Mouse (Mus musculus): ENCODE results near the gene Chrnb4. TPM values are rescaled to one million over a fixed set of nuclear protein-coding genes. Genes with fewer than 3 reads are reported as not detected.

Chrnb4 gene
- total and polyA plus RNA-seq, 3 experiments = 0.13 to 0.23 TPM; not detected in 1

GRCm38 (mm10) chr9:55025534-55026274, 22.9 kb downstream of the Chrnb4 start:
- H3K4me2 ChIP-seq (ENCODE audit: insufficient read depth, low read depth, poor library complexity, severe bottlenecking) = no peak overlapping the region
- no peaks in the 10 kb centered on the region for H3K27me3 ChIP-seq (replicated peaks)
- H3K79me2 ChIP-seq (replicated peaks; ENCODE audit: control insufficient read depth, extremely low read depth, insufficient read depth, poor library complexity, severe bottlenecking) = no peaks in the 10 kb centered on the region
- H3K9me3 ChIP-seq (replicated peaks; ENCODE audit: low read length) = no peaks in the 10 kb centered on the region
- dilution Hi-C loops (cut with MboI; ENCODE audit: extremely low pct_ligation_motif_present, extremely low pct_unique_long_range_greater_than_20kb, low sequenced_read_pairs) = no loop called here
- in situ Hi-C loops (cut with MboI; ENCODE audit: low pct_ligation_motif_present, low pct_unique_long_range_greater_than_20kb, low sequenced_read_pairs) = loop anchor here (25.0 kb wide), 1 partner anchor 262 kb away; no protein-coding TSS in a partner anchor
- no peak for DNase-seq (ENCODE audit: extremely low read depth)
- peaks cover 0 to 12% of the 10 kb centered on the region in 2 experiments; a peak in 2 of 4 replicates for H3K4me1 ChIP-seq (ENCODE audit: control insufficient read depth in 1 of 2, insufficient read depth in 2 of 2)
- H3K36me3 ChIP-seq (replicated peaks in 1 of 2; ENCODE audit: control insufficient read depth in 1 of 2, insufficient read depth in 1 of 2, low read length in 1 of 2) = no peaks in the 10 kb centered on the region
- no peak for TF ChIP-seq RCOR1 (conservative IDR thresholded peaks at IDR 0.05; ENCODE audit: low read depth, low read length)
- no peak for TF ChIP-seq POLR2A (IDR thresholded peaks at IDR 0.05; ENCODE audit: low read depth, low read length)
- no peak for TF ChIP-seq SIN3A (IDR thresholded peaks at IDR 0.05; ENCODE audit: low read length)
- no peak for TF ChIP-seq MEF2A (IDR thresholded peaks at IDR 0.05; ENCODE audit: borderline replicate concordance, low read depth, low read length)
- no peak for TF ChIP-seq CTCF (conservative IDR thresholded peaks at IDR 0.05 in 1 of 2, IDR thresholded peaks at IDR 0.05 in 1 of 2; ENCODE audit: low read depth in 2 of 2, low read length in 2 of 2)
- TF ChIP-seq RAD21 (IDR thresholded peaks at IDR 0.05; ENCODE audit: low read depth, low read length) = no peak
- no peak for TF ChIP-seq CHD1 (IDR thresholded peaks at IDR 0.05; ENCODE audit: low read depth, low read length)
- TF ChIP-seq BHLHE40 (IDR thresholded peaks at IDR 0.05; ENCODE audit: low read depth, low read length) = no peak
- no peak for TF ChIP-seq MXI1 (IDR thresholded peaks at IDR 0.05; ENCODE audit: low read depth, low read length)
- H3K27ac ChIP-seq (ENCODE audit: insufficient read depth, low read depth) = no peak overlapping the region
- H3K4me3 ChIP-seq (replicated peaks in 1 of 3; ENCODE audit: low read depth in 2 of 3, low read length in 2 of 3, poor library complexity in 1 of 3) = no peak overlapping the region
- no peak overlapping the region for H3K9ac ChIP-seq (ENCODE audit: insufficient read depth, low read depth)

DNA sequence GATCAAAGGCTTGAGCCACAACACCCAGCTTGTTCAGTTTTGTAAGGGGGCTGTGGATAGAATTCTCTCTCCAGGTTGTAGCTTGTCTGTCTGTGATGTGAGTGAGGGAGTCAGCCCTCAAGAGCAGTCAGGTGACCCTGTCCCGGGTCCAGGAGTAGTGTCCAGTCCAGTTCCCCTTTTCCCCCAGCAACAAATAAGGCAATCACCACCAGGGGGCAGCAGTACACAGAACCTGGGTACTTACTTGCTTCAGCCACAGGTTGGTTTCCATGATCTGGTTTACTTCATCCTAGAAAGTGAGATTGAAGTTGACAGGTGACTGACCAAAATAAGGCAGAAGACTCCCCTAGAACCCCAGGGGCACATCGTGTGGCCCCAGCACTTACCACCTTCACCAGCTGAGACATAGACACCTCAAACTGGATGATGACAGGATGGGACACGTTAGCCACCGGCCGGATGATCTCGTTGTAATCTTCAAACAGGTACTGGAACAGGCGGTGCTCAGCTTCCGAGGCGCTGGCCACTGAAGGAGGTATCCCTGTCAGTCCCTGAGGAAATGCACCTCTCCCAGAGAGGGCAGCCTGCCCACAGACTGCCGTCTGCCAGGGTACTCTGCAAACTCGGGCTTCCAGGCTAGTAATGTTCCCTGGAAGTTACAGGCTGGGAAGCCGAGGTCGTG, 24.5 kb downstream of the Chrnb4 start:
- Histone ChIP-seq H3K79me2 (replicated peaks; ENCODE audit: control insufficient read depth, extremely low read depth, insufficient read depth, poor library complexity, severe bottlenecking) (no peaks in the 10 kb centered on the region), H3K4me3 (replicated peaks in 1 of 3; ENCODE audit: low read depth in 2 of 3, low read length in 2 of 3, poor library complexity in 1 of 3) (no peak overlapping the region), H3K4me1 (ENCODE audit: control insufficient read depth in 1 of 2, insufficient read depth in 2 of 2) (peaks cover 0 to 12% of the 10 kb centered on the region in 2 experiments; a peak in 2 of 4 replicates), H3K27me3 (replicated peaks) (no peaks in the 10 kb centered on the region), H3K27ac (ENCODE audit: insufficient read depth, low read depth) (no peak overlapping the region), H3K9me3 (replicated peaks; ENCODE audit: low read length) (no peaks in the 10 kb centered on the region), H3K9ac (ENCODE audit: insufficient read depth, low read depth) (no peak overlapping the region), H3K36me3 (replicated peaks in 1 of 2; ENCODE audit: control insufficient read depth in 1 of 2, insufficient read depth in 1 of 2, low read length in 1 of 2) (no peaks in the 10 kb centered on the region), H3K4me2 (ENCODE audit: insufficient read depth, low read depth, poor library complexity, severe bottlenecking) (peak overlapping the region; percentile 12; the same call in 1 of the 2 replicates)
- in situ Hi-C loops (cut with MboI; ENCODE audit: low pct_ligation_motif_present, low pct_unique_long_range_greater_than_20kb, low sequenced_read_pairs) (no loop called here), dilution Hi-C loops (cut with MboI; ENCODE audit: extremely low pct_ligation_motif_present, extremely low pct_unique_long_range_greater_than_20kb, low sequenced_read_pairs) (no loop called here)
- DNase-seq (ENCODE audit: extremely low read depth) = peak; percentile 79
- TF ChIP-seq POLR2A (IDR thresholded peaks at IDR 0.05; ENCODE audit: low read depth, low read length) = no peak
- no peak for TF ChIP-seq SIN3A (IDR thresholded peaks at IDR 0.05; ENCODE audit: low read length)
- TF ChIP-seq BHLHE40 (IDR thresholded peaks at IDR 0.05; ENCODE audit: low read depth, low read length) = peak; percentile 43; the same call in 1 of the 2 replicates
- no peak for TF ChIP-seq ELF1 (IDR thresholded peaks at IDR 0.05; ENCODE audit: low read depth, low read length)
- no peak for TF ChIP-seq HCFC1 (IDR thresholded peaks at IDR 0.05; ENCODE audit: low read depth, low read length)
- TF ChIP-seq IRF4 (IDR thresholded peaks at IDR 0.05; ENCODE audit: low read depth, low read length) = no peak; the same call in 1 of the 2 replicates
- TF ChIP-seq E2F4 (IDR thresholded peaks at IDR 0.05; ENCODE audit: insufficient replicate concordance, low read depth, low read length) = no peak
- no peak for TF ChIP-seq ZKSCAN1 (IDR thresholded peaks at IDR 0.05; ENCODE audit: borderline replicate concordance, low read depth, low read length)
- TF ChIP-seq GABPA (IDR thresholded peaks at IDR 0.05; ENCODE audit: insufficient replicate concordance, low read depth, low read length) = no peak
- no peak for TF ChIP-seq JUND (conservative IDR thresholded peaks at IDR 0.05; ENCODE audit: low read depth, low read length)
- TF ChIP-seq CHD2 (IDR thresholded peaks at IDR 0.05; ENCODE audit: low read length) = no peak
- TF ChIP-seq RCOR1 (conservative IDR thresholded peaks at IDR 0.05; ENCODE audit: low read depth, low read length) = no peak
- TF ChIP-seq NRF1 (IDR thresholded peaks at IDR 0.05; ENCODE audit: low read depth, low read length) = no peak
- TF ChIP-seq POLR2AphosphoS2 (IDR thresholded peaks at IDR 0.05; ENCODE audit: low read depth, low read length) = no peak
- TF ChIP-seq EP300 (IDR thresholded peaks at IDR 0.05; ENCODE audit: low read length) = no peak
- TF ChIP-seq ZMIZ1 (IDR thresholded peaks at IDR 0.05; ENCODE audit: low read depth, low read length) = no peak
- TF ChIP-seq ZC3H11A (IDR thresholded peaks at IDR 0.05; ENCODE audit: low read depth, low read length) = peak; percentile 28; the same call in 1 of the 2 replicates
- peak; percentile 94 for TF ChIP-seq SMC3 (IDR thresholded peaks at IDR 0.05; ENCODE audit: low read depth, low read length)
- TF ChIP-seq MEF2A (IDR thresholded peaks at IDR 0.05; ENCODE audit: borderline replicate concordance, low read depth, low read length) = no peak
- peak; percentile 76 to 87 for TF ChIP-seq CTCF (conservative IDR thresholded peaks at IDR 0.05 in 1 of 2, IDR thresholded peaks at IDR 0.05 in 1 of 2; ENCODE audit: low read depth in 2 of 2, low read length in 2 of 2)
- peak; percentile 79 for TF ChIP-seq RAD21 (IDR thresholded peaks at IDR 0.05; ENCODE audit: low read depth, low read length)
- TF ChIP-seq MXI1 (IDR thresholded peaks at IDR 0.05; ENCODE audit: low read depth, low read length) = no peak
- TF ChIP-seq MAX (IDR thresholded peaks at IDR 0.05; ENCODE audit: low read length) = no peak
- no peak for TF ChIP-seq ZNF384 (IDR thresholded peaks at IDR 0.05; ENCODE audit: low read depth, low read length)
- TF ChIP-seq NELFE (IDR thresholded peaks at IDR 0.05; ENCODE audit: low read depth, low read length) = no peak
- no peak for TF ChIP-seq USF2 (conservative IDR thresholded peaks at IDR 0.05; ENCODE audit: low read depth, low read length)
- TF ChIP-seq CHD1 (IDR thresholded peaks at IDR 0.05; ENCODE audit: low read depth, low read length) = no peak
- TF ChIP-seq USF1 (IDR thresholded peaks at IDR 0.05; ENCODE audit: low read depth, low read length) = peak; percentile 25; the same call in 1 of the 2 replicates

Measured in CH12.LX (cell line).